Mouse (Mus musculus): ENCODE data around the gene Dst.
A peak's percentile ranks its signal among the peaks of the same experiment; 100 is the strongest.

Dst gene

GRCm38 (mm10) chr1:34174517-34174916, 266.5 kb downstream of the Dst start:
- no peak for DNase-seq (ENCODE audit: low spot score in 2 of 2)

- no peak for DNase-seq (ENCODE audit: low spot score in 2 of 2)
Measured at GRCm38 (mm10) chr1:34174961-34175360, 266.9 kb downstream of the Dst start.

- DNase-seq (ENCODE audit: low spot score in 2 of 2) = no peak
Measured at GRCm38 (mm10) chr1:34178022-34178727, 270.1 kb downstream of the Dst start.

- no peak for DNase-seq (ENCODE audit: low spot score in 2 of 2)
Measured at GRCm38 (mm10) chr1:34179756-34180155, 271.7 kb downstream of the Dst start.

- peak in 1 of 2 experiments; percentile 74 for DNase-seq (ENCODE audit: low spot score in 2 of 2)
Measured at GRCm38 (mm10) chr1:34182406-34183249, 274.6 kb downstream of the Dst start.

- DNase-seq (ENCODE audit: low spot score in 2 of 2) = no peak
Measured at GRCm38 (mm10) chr1:34183250-34183926, 275.4 kb downstream of the Dst start.

GRCm38 (mm10) chr1:34184266-34184665, 276.2 kb downstream of the Dst start:
- DNase-seq (ENCODE audit: low spot score in 2 of 2) = no peak

- no peak for DNase-seq (ENCODE audit: low spot score in 2 of 2)
Measured at GRCm38 (mm10) chr1:34186033-34186432, 278.0 kb downstream of the Dst start.

- DNase-seq (ENCODE audit: low spot score in 2 of 2) = no peak
Measured at GRCm38 (mm10) chr1:34187501-34187900, 279.5 kb downstream of the Dst start.

GRCm38 (mm10) chr1:34188721-34189236, 280.8 kb downstream of the Dst start:
- no peak for DNase-seq (ENCODE audit: low spot score in 2 of 2)

GRCm38 (mm10) chr1:34189318-34189717, 281.3 kb downstream of the Dst start:
- no peak for DNase-seq (ENCODE audit: low spot score in 2 of 2)

- peak; percentile 51 to 61 for DNase-seq (ENCODE audit: low spot score in 2 of 2)
Measured at GRCm38 (mm10) chr1:34189970-34190369, 281.9 kb downstream of the Dst start.

GRCm38 (mm10) chr1:34192174-34192573, 284.1 kb downstream of the Dst start:
- peak; percentile 37 for DNase-seq (ENCODE audit: low spot score in 2 of 2)

GRCm38 (mm10) chr1:34200791-34201190, 292.8 kb downstream of the Dst start:
- no peak for DNase-seq (ENCODE audit: low spot score in 2 of 2)

GRCm38 (mm10) chr1:34201483-34201882, 293.5 kb downstream of the Dst start:
- DNase-seq (ENCODE audit: low spot score in 2 of 2) = no peak

- DNase-seq (ENCODE audit: low spot score in 2 of 2) = no peak
Measured at GRCm38 (mm10) chr1:34211704-34212103, 303.7 kb downstream of the Dst start.

GRCm38 (mm10) chr1:34216456-34216855, 308.4 kb downstream of the Dst start:
- DNase-seq (ENCODE audit: low spot score in 2 of 2) = no peak

GRCm38 (mm10) chr1:34218323-34218722, 310.3 kb downstream of the Dst start:
- DNase-seq (ENCODE audit: low spot score in 2 of 2) = peak; percentile 69 to 80

GRCm38 (mm10) chr1:34218801-34219200, 310.8 kb downstream of the Dst start:
- no peak for DNase-seq (ENCODE audit: low spot score in 2 of 2)

- DNase-seq (ENCODE audit: low spot score in 2 of 2) = no peak
Measured at GRCm38 (mm10) chr1:34220094-34220601, 312.1 kb downstream of the Dst start.

- DNase-seq (ENCODE audit: low spot score in 2 of 2) = no peak
Measured at GRCm38 (mm10) chr1:34223866-34224265, 315.8 kb downstream of the Dst start.

GRCm38 (mm10) chr1:34227676-34228075, 319.7 kb downstream of the Dst start:
- DNase-seq (ENCODE audit: low spot score in 2 of 2) = no peak
